In the genomic region with DNA sequence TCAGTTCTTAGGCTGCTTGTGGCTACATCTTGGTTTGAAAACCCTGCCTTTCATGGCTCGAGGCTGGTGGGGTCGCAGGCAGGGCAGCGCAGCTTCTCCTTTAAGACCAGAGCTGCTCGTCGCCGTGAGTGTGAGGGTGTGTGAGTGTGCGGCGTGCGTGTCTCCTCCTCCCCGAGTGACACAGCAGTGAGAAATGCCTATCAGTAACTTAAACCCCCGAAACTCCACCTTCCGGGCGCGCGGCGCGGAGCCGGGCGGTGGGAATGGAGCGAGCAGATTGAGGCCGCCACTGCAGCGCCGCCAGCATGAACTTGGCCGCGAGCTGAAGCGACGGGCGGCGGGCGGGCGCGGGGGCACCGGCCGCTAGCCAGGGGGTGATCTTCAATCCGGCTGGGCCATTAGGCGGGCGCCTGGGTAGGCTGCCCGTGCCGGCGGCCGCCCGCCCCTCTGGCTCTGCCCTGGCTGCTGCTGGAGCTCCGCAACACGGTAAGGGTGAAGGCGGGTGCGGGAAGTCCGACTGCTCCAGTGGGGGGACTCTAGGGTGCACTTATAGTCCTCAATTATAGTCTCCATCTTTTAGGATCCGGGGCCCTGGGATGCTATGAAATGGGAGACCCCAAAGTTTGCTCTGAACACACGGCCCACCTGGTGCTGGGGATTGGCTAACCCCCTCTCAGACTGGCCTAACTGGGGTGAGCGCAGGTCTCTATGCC, we compare ENCODE assay signal across 7 mouse cellular contexts. TPM values are rescaled to one million over a fixed set of nuclear protein-coding genes. Genes with fewer than 3 reads are reported as not detected.
DNase-seq lines count a peak whose midpoint lies in the region; ATAC-seq lines count a peak whose summit lies in the region.

Mamld1 (plus strand) TSS at position 393 of the 713 bp plus-strand sequence.

- no peaks in the 10 kb centered on the region for H3K4me1 ChIP-seq in intestine, embryonic 16.5 days (ENCODE audit: control insufficient read depth, insufficient read depth, low read length)

- intact Hi-C loops in left cerebral cortex, postnatal 10 days (cut with DNase I), result loop anchor here (2.0 to 5.0 kb wide), 2 partner anchors 261 to 337 kb away; no protein-coding TSS in a partner anchor

- H3K27me3 ChIP-seq in intestine, embryonic 16.5 days (replicated peaks; ENCODE audit: control insufficient read depth, insufficient read depth, low read length), result peaks cover 28% of the 10 kb centered on the region

- peak; percentile 80 for DNase-seq in adrenal gland, postnatal 25 days
- DNase-seq in embryo, embryonic 9.5 days (ENCODE audit: extremely low spot score), result peak; percentile 38
- DNase-seq in gastrocnemius, postnatal 4 days (ENCODE audit: low spot score in 2 of 2), result peak; percentile 23 to 45
- DNase-seq in left cerebral cortex, postnatal 10 days (ENCODE audit: extremely low spot score in 1 of 2, low spot score in 2 of 2), result peak; percentile 69 to 86
- DNase-seq in right cerebral cortex, postnatal 25 days, result peak; percentile 81

- H3K79me2 ChIP-seq in macrophage (ENCODE audit: inconsistent target), result no peaks in the 10 kb centered on the region

- H3K9me3 ChIP-seq in intestine, embryonic 16.5 days (ENCODE audit: control insufficient read depth, low read length), result no peaks in the 10 kb centered on the region

- WGBS in intestine, embryonic 16.5 days, result 15% methylated on average over 34 of the region's 50 CpGs
- WGBS in macrophage (ENCODE audit: missing documents), result 15% methylated on average over 49 of the region's 50 CpGs

- H3K9ac ChIP-seq in intestine, embryonic 16.5 days (ENCODE audit: low read depth, low read length), result peak within 1 kb of the TSS; percentile 62

- ATAC-seq in intestine, embryonic 16.5 days, result peak; percentile 74

- no peaks in the 10 kb centered on the region for H3K36me3 ChIP-seq in intestine, embryonic 16.5 days (ENCODE audit: control insufficient read depth, insufficient read depth, low read length)
- H3K36me3 ChIP-seq in macrophage (ENCODE audit: inconsistent target), result no peaks in the 10 kb centered on the region

- H3K27ac ChIP-seq in intestine, embryonic 16.5 days (ENCODE audit: low read length), result no peak within 1 kb of the TSS
- H3K27ac ChIP-seq in macrophage, result no peak within 1 kb of the TSS

- peak within 1 kb of the TSS; percentile 55 for H3K4me3 ChIP-seq in intestine, embryonic 16.5 days (ENCODE audit: low read length)
- peak within 1 kb of the TSS; percentile 27 for H3K4me3 ChIP-seq in macrophage (ENCODE audit: inconsistent target)

- peak within 1 kb of the TSS; percentile 71 for H3K4me2 ChIP-seq in intestine, embryonic 16.5 days (ENCODE audit: low read depth, low read length)

RNA-seq across cellular contexts. Expression of gene Mamld1, which starts in this region (rescaled TPM):
- total RNA-seq in adrenal gland, postnatal 25 days (2021), result 15.5 and 17.3 TPM in 2 replicates
- total RNA-seq in gastrocnemius, postnatal 4 days (2021), result 1 to 10 TPM; 6.8 to 7.0 TPM
- 1.0 and 1.5 TPM in 2 replicates for polyA plus RNA-seq in intestine, embryonic 16.5 days (2015; fragmentation: Nextera tagmentation; extraction: Ambion mirVana)
- total RNA-seq in left cerebral cortex, postnatal 10 days (2021), result 10 to 100 TPM; 19.8 to 20.1 TPM
- 10 to 100 TPM in 4 of 26 experiments, 1 to 10 TPM in 21, under 1 TPM in 1; 0.84 to 25.2 (median 2.4) TPM for total RNA-seq in macrophage (2018; cell fraction: chromatin; rRNA removed)
- total RNA-seq in macrophage (2018; cell fraction: cytosol; rRNA removed), result 1 to 10 TPM in 21 of 26 experiments, under 1 TPM in 5; 0.73 to 4.3 (median 1.8) TPM
- total RNA-seq in macrophage (2018; cell fraction: nucleus; rRNA removed), result 1 to 10 TPM in 18 of 26 experiments, under 1 TPM in 8; 0.53 to 9.0 (median 2.1) TPM
- polyA plus RNA-seq in macrophage (2018), result 1.3 to 3.5 TPM (median 1.9 TPM) in 3 replicates
